Mouse (Mus musculus) cerebral cortex, adult 2 months (tissue): ENCODE data around the gene Ramp3.

ENCODE experiments used
- WGBS: fragments of 180-500 bp; shearing (Covaris S2); methylation state at CpG from one replicate; pipeline ENCODE4 v1.1.7; 2018; 5-methylcytosine and 5-hydroxymethylcytosine counted together

Gene Ramp3

DNA sequence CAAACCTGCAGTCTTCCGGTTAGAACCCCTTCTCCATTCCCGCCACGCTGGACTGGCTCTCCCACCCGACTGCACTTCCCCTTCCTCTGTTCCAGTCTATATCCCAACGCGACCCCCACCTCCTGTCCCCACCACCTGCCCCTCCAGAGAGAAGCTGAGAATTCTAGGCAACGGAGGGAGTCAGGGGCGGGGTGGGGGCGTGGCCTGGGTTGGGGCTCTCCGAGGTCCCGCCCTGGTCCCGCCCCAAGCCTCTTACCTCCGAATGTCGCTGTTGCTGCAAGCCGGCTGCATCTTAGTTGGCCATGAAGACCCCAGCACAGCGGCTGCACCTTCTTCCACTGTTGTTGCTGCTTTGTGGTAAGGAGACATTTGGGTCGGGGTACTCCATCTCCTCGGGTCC lies at the start of gene Ramp3:
Ramp3 (plus strand) TSS at position 251 of the 400 bp plus-strand sequence.
- WGBS: under 1% methylated on average over 18 of the region's 18 CpGs

DNA sequence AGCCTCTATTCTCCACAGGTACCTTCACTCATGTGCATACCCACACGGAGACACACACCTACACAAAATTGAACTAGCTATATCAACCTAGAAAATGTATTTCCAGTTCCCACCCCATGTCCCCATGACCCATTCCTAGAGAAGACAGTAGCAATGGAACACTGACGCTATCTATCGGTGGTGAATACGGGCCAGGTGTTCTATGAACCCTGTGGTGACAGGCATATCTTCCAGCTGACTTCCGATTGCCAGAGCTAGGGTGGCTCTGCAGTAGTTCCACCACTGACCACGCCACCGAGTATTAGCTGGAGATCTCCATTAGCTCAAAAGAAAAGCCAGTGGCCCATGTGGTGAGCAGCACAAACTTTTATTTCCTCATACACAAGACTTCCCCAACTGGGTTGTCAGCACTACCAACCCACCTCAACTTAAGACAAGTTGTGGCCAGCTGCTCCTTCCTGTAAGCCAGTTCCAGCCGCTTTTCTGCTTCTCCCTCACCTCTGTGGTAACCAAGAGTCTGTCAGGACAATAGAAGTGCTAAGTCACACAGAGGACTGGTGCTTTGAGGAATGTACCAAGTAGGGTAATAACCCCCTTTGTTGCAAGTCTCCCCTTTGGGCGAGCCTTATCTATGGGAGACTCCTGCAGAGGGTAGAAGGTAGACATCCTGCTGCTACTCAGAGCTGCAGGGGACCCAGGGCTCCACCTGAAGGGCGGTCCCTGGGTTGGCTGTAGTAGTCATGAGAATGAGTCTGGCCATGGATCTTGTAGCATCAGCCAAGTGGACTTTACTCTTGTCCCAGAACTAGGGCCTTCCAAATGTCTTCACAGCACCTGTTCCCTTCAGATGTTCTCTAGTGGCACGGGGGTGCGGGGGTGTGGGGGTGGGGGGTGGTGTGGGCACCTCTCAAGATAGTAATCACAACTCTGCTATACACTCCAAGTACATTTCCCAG lies 42.8 kb upstream of the Ramp3 start:
- WGBS: 87% methylated on average over 12 of the region's 12 CpGs

DNA sequence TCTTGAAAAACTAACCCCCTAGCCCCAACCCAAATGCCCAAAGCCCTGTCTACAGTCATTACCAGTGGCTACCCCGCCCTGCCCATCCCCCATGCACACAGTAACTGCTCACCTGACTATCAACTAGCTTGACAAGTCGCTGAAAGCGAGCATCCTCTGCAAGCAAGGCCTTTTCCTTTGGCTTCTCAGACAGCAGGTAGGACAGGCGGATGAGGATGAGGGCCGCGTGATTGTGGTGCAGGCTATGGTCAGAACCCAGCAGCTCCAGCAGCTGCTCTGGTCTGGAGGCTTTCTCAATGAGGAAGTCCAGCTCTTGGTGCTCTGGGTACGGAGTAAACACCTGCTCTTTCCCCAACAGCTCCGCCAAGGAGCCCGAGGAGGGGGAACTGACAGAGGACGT lies 34.6 kb upstream of the Ramp3 start:
- 89% methylated on average over 10 of the region's 10 CpGs for WGBS

GRCm38 (mm10) chr11:6624619-6625382 lies 33.5 kb upstream of the Ramp3 start:
- 64% methylated on average over 14 of the region's 14 CpGs for WGBS

DNA sequence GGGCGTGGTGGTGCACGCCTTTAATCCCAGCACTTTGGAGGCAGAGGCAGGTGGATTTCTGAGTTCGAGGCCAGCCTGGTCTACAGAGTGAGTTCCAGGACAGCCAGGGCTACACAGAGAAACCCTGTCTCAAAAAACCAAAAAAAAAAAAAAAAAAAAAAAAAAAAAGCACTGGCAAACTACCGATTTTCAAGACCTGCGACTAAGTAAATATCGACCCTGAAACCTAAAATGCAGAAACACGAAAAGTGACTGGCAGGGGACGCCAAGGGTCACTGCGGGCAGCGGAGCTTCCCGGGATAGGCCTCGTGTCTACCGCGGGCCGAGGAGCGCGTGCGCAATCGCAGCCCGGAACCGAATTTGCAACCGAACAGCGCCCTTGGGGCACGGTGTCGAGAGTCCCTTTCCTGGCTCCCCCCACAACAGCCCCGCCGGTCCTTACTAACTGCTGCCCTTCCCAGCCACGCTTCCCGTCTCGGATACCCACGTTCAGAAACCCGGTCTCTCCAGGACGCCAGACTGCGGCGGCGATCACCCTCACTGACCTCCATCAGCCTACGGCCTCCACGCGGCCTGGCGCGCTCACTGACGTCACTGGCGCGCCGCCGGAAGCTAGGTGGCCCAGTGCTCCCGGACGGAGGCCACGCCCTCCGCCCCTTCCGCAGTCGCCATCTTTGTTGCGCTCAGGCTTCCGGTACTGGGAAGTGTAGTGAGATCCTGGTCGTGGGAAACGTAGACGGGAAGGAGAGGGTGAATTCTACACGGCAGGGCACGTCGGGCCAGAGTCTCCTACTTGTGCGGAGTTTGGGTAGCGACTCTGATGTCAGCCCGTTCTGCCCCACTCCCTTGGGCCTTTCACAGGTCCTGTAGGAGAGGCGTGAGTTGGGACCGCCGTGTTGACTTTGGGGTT lies 32.6 kb upstream of the Ramp3 start, which contains the start of gene Tbrg4:
Tbrg4 (minus strand) TSS at position 590 of the 910 bp plus-strand sequence.
- under 1% methylated on average over 66 of the region's 66 CpGs for WGBS

DNA sequence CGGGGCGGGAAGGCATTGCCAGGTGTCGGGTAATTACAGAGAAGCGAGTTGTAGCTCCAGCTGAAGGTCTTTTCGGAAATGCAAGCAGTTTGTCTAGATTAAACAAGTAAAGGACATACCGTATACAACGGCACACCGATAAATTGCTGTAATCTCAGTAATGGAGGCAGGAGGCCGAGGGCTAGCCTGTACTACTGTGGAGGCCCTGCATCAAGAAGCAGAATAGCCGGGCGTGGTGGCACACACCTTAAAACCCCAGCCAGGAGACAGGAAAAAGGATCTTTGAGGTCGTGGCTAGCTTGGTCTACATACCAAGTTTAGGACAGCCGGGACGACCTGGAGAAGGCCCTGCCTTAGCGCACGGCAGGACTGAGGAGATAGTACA lies 31.9 kb upstream of the Ramp3 start:
- WGBS: 12% methylated on average over 16 of the region's 16 CpGs

GRCm38 (mm10) chr11:6627731-6628130 lies 30.6 kb upstream of the Ramp3 start:
- whole genome bisulfite sequencing: 66% methylated on average over 4 of the region's 4 CpGs

DNA sequence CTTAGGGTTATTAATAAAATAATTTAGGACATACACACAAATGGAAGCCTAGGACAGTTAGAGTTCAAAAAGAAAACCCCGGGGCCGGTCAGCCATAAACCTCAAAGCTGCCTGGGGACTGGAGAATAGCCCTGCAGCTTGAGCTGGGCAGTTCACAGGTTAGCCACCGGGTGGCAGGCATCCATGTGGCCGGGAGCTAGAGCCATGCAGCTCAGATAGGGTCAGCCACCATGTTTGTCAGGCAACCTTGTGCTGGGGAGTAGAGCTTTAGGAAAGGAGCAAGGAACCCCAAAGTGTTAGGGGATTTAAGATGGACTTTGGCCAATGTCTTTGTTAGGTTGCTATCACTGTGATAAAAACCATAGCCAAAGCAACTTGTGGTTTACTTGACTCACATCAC lies 29.8 kb upstream of the Ramp3 start:
- 29% methylated on average over 4 of the region's 4 CpGs for WGBS

DNA sequence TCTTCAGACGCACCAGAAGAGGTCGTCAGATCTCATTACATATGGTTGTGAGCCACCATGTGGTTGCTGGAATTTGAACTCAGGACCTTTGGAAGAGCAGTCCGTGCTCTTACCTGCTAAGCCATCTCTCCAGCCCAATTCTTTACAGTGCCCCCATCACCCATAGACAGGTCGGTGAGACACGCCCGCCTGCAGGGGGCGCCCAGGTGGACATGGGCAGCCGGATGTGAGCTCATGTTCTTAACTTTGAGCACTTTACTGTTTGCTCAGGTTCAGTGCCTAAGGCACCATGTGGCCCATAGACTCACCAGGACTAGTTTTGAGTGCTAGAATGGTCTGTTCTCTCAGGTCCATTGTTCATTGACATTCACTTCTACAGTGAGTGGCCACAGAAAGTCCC lies 22.2 kb upstream of the Ramp3 start:
- WGBS: 75% methylated on average over 8 of the region's 8 CpGs

GRCm38 (mm10) chr11:6638537-6638936 lies 19.8 kb upstream of the Ramp3 start, which contains the start of gene Wap:
Gene Wap (minus strand): TSS chr11:6638637.
- 95% methylated on average over 4 of the region's 4 CpGs for WGBS

DNA sequence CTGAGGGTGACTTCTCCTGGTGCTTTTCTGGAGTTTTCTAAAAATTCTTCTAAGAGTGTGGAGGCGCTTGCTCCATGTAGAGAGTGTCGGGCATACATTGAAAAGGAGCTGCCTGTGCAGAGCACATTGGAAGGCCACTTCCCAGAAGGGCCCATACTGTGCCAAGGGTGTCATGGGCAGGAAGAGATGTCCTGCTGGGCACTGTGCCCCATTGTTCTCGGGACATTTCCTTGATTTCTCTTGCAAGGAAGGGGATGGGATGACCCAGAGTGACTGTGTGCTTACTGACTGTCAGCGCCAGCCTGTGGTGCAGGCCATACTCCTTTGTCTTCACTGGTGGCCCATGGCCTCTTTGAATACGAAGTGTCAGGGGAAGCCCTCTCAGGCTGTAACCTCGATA lies 19.2 kb upstream of the Ramp3 start:
- WGBS: 79% methylated on average over 6 of the region's 6 CpGs

- WGBS: 66% methylated on average over 6 of the region's 6 CpGs
Measured at GRCm38 (mm10) chr11:6644566-6644965, 13.8 kb upstream of the Ramp3 start.

DNA sequence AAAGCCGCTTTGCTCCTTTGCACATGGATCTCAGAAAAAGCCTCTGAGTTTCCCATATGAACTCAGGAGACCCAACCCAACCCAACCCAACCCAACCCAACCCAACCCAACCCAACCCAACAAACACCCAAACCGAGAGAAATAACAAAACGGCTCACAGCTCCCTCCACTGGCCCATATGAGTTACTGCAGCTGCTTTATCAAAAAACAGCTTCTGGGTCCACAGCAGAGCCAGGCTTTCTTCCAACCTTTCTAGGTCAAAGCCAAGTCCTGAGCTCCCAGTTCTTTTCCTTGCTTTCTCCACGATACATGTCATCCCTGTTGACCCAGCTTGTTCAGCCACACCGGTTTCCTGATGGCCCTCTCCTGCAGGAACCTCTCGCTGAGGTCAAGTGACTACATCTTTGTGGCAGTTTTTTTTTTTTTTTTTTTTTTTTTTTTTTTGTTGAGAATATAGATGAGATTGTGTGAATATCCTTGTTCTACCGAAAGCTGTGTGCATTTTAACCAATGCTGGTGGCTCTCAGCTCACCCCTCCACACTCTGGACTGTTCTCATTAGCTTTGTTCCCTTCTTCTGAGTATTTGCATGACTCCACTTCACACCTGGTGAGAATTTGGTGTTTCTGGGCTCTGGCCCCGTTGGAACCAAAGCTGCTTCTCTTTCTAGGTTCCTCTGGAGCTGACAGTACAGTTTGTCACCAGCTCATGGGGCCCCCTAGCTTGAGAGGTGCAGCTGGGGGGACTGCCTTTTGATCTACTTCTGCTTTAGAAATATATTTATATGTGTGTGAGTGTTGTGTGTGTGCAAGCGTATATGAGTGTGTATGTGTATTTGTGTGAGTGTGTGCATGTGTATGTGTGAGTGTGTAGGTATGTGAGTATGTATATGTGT lies 10.2 kb upstream of the Ramp3 start:
- 49% methylated on average over 9 of the region's 9 CpGs for WGBS

GRCm38 (mm10) chr11:6650519-6650918 lies 7.8 kb upstream of the Ramp3 start:
- 76% methylated on average over 7 of the region's 7 CpGs for WGBS

- 89% methylated on average over 3 of the region's 3 CpGs for WGBS
Measured at GRCm38 (mm10) chr11:6652978-6653377, 5.3 kb upstream of the Ramp3 start.

DNA sequence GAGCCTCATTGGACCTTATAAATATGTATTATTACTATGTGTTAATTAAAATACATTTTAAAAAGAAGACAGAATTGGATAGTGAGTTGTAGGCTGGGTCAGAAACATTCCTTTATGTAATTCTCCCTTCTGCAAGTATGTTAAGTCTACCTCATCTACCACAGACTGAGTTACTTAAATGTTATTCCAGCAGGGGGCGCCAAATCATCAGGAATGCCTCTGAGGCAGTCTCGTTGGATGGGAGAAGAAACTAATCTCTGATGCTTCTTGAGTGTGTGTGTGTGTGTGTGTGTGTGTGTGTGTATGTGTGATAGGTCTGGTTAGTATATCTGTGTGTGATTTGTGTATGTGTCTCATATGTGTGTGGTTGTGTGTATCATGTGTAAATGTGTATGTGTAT lies 3.4 kb upstream of the Ramp3 start:
- 3% methylated on average over 2 of the region's 2 CpGs for WGBS

GRCm38 (mm10) chr11:6661206-6661605 lies 2.9 kb downstream of the Ramp3 start:
- 71% methylated on average over 14 of the region's 14 CpGs for WGBS

DNA sequence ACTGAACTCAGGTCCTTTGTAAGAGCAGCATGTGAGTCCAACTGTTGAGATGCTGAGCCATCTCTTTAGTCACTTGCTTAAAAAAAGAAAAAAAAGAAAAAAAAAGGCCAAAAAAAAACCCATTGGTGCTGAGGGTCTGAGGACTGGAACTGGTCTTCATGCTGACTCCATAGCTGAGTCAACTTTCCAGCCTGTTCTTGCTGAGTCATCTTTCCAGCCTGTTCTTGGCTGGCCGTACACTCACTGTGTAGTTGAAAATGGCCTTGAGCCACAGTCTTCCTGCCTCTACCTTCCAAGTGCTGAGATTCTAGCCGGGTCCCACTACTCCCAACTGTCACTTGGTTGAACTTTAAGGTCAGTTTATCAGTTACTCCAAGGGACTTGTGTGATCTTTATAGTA lies 8.3 kb downstream of the Ramp3 start:
- 54% methylated on average over 2 of the region's 2 CpGs for WGBS

GRCm38 (mm10) chr11:6669041-6669440 lies 10.7 kb downstream of the Ramp3 start:
- WGBS: 29% methylated on average over 9 of the region's 9 CpGs

GRCm38 (mm10) chr11:6670044-6670443 lies 11.7 kb downstream of the Ramp3 start:
- 65% methylated on average over 2 of the region's 2 CpGs for WGBS

DNA sequence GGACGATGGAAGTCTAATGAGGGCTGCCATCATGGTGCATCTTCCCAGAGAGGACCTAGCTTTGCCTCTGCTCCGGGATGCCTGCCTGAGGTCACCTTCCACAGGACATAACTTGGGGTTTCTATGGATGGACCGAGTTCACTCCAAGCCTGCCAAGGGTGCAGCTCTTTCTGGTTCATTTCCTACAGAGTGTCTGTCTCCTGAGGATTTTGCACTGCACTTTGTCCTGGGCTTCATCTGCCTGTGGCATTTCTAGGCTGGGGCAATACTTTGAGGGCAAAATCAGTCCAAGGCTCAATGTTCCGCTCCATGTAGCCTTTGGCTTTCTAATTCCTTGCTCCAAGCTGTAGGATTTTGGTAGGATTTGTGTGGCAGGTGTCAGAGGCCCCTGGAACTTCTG lies 12.5 kb downstream of the Ramp3 start:
- 83% methylated on average over 4 of the region's 4 CpGs for WGBS
